Mouse (Mus musculus) spleen, postnatal 14 days (tissue): ENCODE data around the gene Shq1.

ENCODE experiments used
- DNase-seq, 2 experiments: peaks; one replicate each; pipeline ENCODE4 v3.0.0; 2021 to 2022; ENCODE audit warnings: low spot score in 2 of 2

The Shq1 gene

DNA sequence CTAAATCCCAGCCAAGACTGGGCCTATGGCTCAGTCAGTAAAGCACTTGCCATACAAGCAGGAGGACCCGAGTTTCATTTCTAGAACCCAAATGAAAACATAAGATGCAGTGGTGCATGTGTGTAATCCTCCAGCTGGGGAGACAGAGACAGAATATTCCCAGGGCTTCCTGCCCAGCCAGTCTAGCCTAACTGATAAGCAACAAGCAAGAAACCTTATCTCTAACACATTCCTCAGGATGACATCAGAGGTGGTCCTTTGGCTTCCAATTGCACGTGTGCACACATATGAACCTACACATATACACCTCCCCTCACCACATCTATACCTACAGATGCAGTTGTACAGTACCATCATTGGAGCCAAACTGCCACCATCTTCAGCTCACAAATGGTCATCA lies 2.1 kb downstream of the Shq1 start:
- DNase-seq: no peak

DNA sequence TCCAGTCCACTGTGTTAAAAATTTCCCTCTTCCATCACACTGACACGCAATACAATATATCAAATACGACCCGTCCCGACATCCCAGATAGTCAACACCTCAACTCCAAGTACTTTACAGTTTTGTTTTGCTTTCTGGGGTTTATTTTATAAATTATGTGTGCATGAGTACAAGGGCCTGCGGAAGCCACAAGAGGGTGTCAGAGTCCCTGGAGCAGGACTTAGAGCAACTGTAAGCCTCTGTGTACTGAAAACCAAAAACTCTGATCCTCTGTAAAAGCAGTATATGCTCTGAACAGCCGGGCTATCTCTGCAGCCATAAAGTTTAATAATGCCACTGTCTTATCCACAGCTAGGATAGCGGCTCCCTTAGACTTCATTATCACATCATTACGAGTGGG lies 3.3 kb downstream of the Shq1 start:
- no peak for DNase-seq

- no peak for DNase-seq
Measured at GRCm38 (mm10) chr6:100662224-100662623, 8.7 kb downstream of the Shq1 start.

DNA sequence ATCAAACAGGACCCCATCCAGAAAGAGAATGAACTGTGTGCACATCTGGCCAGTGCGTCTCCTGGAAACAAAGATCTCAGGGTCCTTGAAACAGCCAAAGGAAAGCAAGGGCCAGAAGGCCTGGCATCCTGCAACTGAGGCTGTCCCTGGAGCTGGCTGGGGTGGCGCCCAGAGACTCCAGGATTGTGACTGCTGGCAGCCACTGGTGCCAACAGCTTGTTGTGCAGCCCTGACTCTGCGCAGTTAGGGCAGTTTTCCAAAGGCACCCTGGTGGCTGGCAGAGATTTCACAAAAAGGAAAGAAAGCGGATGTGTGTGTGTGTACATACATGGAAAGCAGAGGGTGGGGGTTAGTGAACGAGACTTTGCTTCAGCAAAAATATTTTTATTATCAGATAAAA lies 10.6 kb downstream of the Shq1 start:
- no peak for DNase-seq

DNA sequence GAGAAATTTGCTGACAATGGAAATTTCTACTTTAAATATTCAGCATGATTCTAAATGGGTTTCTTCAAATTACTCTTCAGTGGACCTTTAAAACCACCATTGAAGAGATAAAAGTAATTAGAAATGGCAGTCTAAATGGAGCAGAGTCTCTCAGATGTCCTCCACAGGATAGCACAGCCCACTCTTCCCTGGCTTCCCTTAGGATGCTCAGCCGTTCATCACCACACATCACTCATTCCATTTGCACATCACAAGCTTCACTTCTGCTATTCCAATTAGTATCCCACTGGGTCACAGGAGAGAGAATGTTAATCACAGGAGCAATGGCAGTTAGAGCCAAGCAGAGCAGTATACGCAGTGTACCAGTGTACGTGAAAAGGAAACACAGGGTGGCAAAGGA lies 18.4 kb downstream of the Shq1 start:
- no peak for DNase-seq

DNA sequence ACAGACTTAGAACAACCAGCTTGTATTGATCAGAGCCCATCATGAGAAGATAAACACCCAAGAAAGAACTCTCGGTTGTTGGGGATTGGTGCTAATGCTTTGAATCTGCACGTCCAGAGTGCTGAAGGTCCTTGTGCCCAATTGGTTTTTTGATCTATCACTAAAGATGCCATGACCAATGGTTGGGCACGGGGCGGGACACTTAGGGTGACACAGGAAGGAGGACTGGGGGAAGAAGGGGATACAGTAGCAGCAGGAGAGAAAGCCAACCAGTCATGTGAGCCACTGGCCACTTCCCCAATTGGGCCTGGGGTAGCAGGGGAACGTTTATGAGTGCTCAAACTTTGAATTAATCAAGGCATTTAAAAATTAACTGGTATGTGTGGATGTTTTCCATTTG lies 23.8 kb downstream of the Shq1 start:
- no peak for DNase-seq

GRCm38 (mm10) chr6:100645469-100646201 lies 25.3 kb downstream of the Shq1 start:
- DNase-seq: no peak

DNA sequence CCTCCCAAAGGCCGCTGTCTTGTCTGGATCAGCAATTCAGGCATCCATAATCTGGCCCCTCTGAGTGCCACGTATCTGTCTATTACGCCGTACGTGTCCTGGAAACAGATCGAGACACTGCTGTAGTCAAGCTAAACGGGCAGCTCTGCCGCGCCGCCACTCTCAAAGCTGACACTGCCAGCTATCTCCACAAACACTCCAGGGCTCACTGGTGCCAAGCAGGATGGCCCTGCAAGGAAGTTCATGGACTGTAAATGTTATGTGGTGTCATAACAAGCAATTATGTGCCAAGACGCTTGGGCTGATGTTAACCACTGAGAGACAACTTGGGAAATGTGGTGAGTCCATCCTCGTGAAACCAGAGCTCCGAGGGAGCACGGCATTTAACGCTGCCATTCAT lies 26.3 kb downstream of the Shq1 start:
- no peak for DNase-seq

- no peak for DNase-seq
Measured at GRCm38 (mm10) chr6:100642786-100643185, 28.2 kb downstream of the Shq1 start.

- DNase-seq: no peak
Measured at GRCm38 (mm10) chr6:100640591-100640990, 30.4 kb downstream of the Shq1 start.

DNA sequence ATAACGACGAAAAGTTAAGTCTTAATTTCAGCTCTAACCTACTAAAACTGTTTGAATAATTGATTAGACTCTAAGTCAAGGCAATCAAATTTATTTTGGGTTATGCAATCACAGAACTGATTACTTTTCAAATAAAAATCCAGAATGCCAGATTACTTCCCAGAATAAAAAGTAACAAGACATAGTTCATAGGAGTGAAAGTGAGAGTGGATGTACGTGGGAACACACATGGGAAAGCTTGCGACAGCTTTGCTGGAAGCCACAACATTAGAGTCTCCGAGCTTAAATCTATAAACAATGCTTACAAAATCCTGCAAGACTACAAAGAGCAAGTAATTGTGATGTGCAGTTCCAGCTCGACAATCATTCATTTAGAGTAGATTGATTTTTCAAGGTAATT lies 41.9 kb downstream of the Shq1 start:
- DNase-seq: no peak

DNA sequence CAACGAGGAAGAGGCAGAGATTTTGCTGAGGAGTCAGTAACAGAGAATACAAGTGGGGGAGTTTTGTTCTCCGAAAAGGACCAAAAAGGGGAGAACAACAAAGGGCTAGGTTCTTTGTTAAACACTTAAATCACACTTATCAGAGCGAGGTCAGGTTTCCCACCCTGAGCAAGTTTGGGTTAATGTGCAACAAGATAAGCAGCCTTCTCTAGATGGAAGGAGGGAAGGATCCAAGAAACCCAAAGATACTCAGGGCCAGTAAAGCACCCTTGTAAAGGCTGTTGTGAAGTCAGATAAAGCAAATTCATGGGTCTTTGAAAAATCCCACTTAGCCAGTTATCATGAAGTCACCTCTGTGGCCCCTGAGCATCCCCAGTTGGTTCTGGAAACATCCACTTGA lies 42.7 kb downstream of the Shq1 start:
- no peak for DNase-seq

GRCm38 (mm10) chr6:100623922-100624321 lies 47.0 kb downstream of the Shq1 start:
- DNase-seq: no peak

GRCm38 (mm10) chr6:100622861-100623507 lies 48.0 kb downstream of the Shq1 start:
- DNase-seq: no peak

DNA sequence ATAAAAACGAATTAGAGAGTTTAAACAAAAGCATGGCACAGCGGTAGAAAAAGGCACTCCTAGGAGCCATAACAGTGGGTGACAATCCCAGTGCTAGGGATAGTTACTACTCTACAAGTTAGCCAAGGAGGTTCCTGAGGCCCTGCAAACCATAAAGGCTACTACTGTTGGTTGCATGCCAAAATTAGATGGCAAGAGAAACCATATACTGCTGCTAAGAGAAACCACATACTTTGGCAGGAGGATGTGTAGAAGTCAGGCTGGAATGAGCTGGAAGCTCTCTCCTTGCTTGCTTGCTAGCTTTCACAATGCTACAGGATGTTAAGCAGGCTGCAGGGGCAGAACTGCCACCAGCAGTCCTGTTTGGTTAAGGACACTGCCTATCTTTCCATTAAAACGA lies 50.5 kb downstream of the Shq1 start:
- DNase-seq: no peak

- no peak for DNase-seq
Measured at GRCm38 (mm10) chr6:100619309-100619708, 51.6 kb downstream of the Shq1 start.

DNA sequence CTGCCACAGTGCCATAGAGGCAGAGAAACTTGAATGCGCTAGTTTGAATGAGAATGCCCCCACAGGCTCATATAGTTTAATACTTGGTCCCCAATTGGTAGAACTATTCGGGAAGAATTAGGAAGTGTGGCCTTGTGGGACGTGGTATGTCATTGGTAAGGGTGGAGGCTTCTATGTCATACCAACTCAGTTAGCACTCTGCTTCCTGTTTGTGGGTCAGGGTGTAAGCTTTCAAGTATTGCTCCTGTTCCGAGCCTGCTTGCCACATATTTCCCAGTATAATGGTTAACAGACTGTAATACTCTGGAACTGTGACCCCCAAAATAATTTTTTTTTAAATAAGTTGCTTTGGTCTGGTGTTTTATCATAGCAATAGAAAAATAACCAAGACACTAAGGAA lies 54.8 kb downstream of the Shq1 start:
- no peak for DNase-seq

GRCm38 (mm10) chr6:100613593-100614267 lies 57.2 kb downstream of the Shq1 start:
- no peak for DNase-seq

DNA sequence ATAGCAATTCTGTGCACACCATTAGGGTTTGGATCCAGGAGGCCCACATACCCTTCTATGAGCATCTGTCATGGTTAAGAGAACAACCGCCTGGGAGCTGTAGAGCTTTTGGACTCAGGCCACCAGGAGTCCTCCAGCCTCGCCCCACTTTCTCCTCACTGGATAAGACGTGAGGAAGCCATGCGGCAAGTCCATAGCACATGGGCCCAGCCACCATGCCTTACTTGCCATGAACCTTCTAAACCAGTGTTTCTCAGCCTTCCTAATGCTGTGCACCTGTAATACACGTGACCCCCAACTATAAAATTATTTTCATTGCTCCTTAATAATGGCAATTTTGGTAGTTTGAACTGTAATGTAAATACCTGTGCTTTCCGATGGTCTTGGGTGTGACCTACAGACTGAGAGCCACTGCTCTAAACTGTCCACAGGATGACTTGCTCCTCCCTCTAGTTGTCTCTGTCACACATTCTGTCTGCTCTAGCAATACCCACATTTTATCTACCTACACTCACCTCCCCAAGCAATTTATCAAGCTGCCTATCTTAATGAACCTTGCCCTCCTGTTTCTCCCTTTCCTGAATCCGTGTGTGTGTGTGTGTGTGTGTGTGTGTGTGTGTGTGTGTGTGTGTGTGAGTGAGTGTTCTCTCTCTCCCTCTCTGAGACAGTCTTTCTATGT lies 59.9 kb downstream of the Shq1 start:
- no peak for DNase-seq

DNA sequence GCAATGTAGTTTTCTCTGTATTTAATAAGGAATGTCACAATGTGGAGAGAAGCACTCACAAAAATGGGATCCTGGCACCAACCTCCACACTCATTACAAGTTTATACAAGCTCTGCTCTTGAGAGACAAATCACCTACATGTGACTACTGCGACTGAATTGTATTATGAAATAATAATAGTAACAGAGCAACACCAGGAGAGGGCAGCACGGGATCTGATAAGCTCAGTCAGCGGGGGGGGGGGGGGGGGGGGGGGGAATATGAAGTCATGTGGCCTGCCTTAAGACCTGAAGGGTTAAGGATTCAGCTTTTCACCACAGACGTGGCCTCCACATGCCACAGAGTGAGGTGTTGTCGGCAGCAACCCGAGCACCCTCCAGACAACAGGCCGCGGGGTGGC lies 60.8 kb downstream of the Shq1 start:
- no peak for DNase-seq

- DNase-seq: no peak
Measured at GRCm38 (mm10) chr6:100609256-100609655, 61.7 kb downstream of the Shq1 start.

DNA sequence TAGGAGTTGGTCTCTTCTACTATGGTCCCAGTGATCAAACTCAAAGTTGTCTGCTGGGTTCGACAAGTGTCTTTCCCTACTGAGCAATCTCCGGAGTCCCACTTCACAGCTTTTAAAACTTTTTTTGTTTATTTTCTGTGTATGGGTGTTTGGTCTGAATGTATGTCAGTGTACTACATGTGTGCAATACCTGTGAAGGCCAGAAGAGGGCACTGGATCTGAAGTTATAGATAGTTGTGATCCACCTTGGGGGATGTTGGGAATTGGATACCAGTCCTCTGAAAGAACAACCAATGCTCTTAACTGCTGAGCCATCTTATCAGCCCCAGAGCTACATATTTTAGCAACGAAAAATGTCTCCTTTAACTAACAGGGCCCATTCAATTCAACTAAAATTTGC lies 62.5 kb downstream of the Shq1 start:
- peak in 1 of 2 experiments; percentile 8 for DNase-seq

- DNase-seq: no peak
Measured at GRCm38 (mm10) chr6:100606805-100607204, 64.2 kb downstream of the Shq1 start.
